Mouse (Mus musculus) T-cell, adult 66 days (primary cell): ENCODE results near the gene Tmem215. TPM values are rescaled to one million over a fixed set of nuclear protein-coding genes. Genes with fewer than 3 reads are reported as not detected.

ENCODE experiments used
- total RNA-seq, 2 experiments: library from RNA; stranded (reverse); gene quantifications; 3 replicates in 1 of 2; 4 replicates in 1 of 2; pipeline ENCODE4 v1.2.4; 2023

Tmem215 gene
- not detected for total RNA-seq

DNA sequence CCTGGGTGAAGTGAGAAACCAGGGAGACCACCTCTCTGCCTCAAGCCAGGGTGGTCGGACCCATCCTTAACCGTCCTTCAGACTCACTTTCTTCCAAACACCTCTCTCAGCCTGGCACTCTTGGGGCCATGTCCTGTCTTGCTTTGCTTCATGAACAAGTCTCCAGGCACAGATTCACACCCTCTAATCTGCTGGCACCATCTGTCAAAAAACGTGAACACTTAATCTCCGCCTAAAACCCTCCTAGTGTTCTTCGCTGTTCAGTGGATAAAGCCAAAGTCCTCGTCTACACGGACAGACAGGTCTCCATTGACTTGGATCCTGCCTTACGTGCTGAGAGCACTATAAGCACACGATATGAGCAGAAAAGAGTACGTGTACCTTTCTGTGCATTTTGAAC, at the start of gene Tmem215:
TSS of gene Tmem215 (plus strand) at position 301 of the 400 bp plus-strand sequence.

Other genes with a start within 250 kb of the Tmem215 start
- 100 to 1,000 TPM; 108 to 110 TPM for gene Ddx58, start 232.4 kb upstream of the Tmem215 start, total RNA-seq
- gene Smim27, start 202.6 kb upstream of the Tmem215 start, total RNA-seq: 10 to 100 TPM; 39.7 to 44.9 TPM
- 10 to 100 TPM; 39.5 to 40.3 TPM for gene Topors, start 202.3 kb upstream of the Tmem215 start, total RNA-seq
- gene Ndufb6, start 192.8 kb upstream of the Tmem215 start, total RNA-seq: 10 to 100 TPM; 38.0 to 38.5 TPM
- gene Aptx, start 231.0 kb downstream of the Tmem215 start, total RNA-seq: 10 to 100 TPM; 25.3 to 26.3 TPM
- 100 to 1,000 TPM; 410 to 472 TPM for gene Dnaja1, start 250.0 kb downstream of the Tmem215 start, total RNA-seq